Mouse (Mus musculus) thymus, adult 2 months (tissue): Measurements from ENCODE around the gene D10Jhu81e.

Experiments
- CTCF ChIP-seq: fragments of 200-500 bp; IDR thresholded peaks from 2 replicates; pipeline ENCODE4 v1.5.1; 2012; ENCODE audit warnings: mild to moderate bottlenecking, control low read depth, low read length, moderate library complexity, borderline replicate concordance; ENCODE audit not compliant: control insufficient read depth, poor library complexity, insufficient read depth; ENCODE audit errors: extremely low read depth
- POLR2A ChIP-seq: fragments of 200-500 bp; IDR thresholded peaks from 2 replicates; pipeline ENCODE4 v1.6.1; 2012; ENCODE audit warnings: mild to moderate bottlenecking, low read length, control low read depth, moderate library complexity; ENCODE audit not compliant: control insufficient read depth, poor library complexity, insufficient read depth; ENCODE audit errors: extremely low read depth

GRCm38 (mm10) chr10:78162646-78163045, 6.9 kb downstream of the D10Jhu81e start:
- TF ChIP-seq CTCF, result no peak
- TF ChIP-seq POLR2A, result no peak
